Mouse (Mus musculus): ENCODE results near the gene Iqgap1. TPM values are rescaled to one million over a fixed set of nuclear protein-coding genes. Genes with fewer than 3 reads are reported as not detected.

Iqgap1 gene
- polyA plus RNA-seq, 1 experiment from 2014 or later, result 17.5 TPM

DNA sequence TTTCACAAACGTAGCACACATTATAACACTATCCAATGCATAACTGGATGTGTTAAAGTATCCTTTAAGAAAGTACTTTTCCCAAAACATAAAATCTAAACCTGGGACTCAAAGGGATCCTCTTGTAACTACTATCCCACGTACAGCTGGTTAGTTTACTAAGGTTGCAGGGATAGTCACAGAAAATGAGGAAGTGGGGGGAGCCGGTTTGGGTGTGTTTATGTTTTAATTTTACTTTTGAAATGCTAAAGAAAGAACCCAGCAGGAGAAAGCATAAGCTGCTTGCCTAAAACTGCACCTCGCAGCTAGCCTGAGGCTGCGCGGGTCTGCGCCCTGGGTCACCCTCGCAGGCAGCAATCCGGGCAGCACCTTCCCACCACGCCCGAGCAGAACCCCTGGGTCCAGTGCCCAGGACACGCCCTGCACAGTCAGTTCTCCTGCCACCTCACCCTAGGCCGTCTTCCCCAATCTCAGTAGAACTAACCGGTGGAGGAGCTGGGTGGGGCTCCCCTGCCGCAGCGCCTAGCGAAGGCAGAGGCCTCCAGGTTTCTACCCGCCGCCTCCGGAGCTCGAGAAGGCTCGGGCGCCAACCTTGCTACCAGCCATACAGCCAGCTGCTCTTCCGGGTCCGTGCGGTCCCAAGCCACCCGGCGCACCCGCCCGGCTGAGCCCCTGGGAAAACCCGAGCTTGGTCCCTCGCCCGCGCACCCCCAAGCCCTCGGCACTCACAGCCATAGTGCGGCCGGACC, 23.2 kb downstream of the Iqgap1 start:
- Histone ChIP-seq H3K4me1 (ENCODE audit: control insufficient read depth, insufficient read depth, low read length) (peaks cover 9% of the 10 kb centered on the region), H3K27me3 (ENCODE audit: control insufficient read depth, insufficient read depth, low read depth, low read length) (no peaks in the 10 kb centered on the region), H3K4me2 (ENCODE audit: low read length) (peak overlapping the region; percentile 62), H3K4me3 (ENCODE audit: low read depth, low read length) (peak overlapping the region; percentile 94), H3K9me3 (replicated peaks; ENCODE audit: control insufficient read depth, low read length, poor library complexity, severe bottlenecking) (no peaks in the 10 kb centered on the region), H3K9ac (ENCODE audit: low read depth, low read length) (peak overlapping the region; percentile 95), H3K27ac (ENCODE audit: low read length) (peak overlapping the region; percentile 82), H3K36me3 (ENCODE audit: control insufficient read depth, insufficient read depth, low read length) (peaks cover 4% of the 10 kb centered on the region; the same call in 1 of the 2 replicates)
- no peak; the same call in none of the 2 replicates for ATAC-seq
- 1% methylated on average over 37 of the region's 37 CpGs for WGBS

DNA sequence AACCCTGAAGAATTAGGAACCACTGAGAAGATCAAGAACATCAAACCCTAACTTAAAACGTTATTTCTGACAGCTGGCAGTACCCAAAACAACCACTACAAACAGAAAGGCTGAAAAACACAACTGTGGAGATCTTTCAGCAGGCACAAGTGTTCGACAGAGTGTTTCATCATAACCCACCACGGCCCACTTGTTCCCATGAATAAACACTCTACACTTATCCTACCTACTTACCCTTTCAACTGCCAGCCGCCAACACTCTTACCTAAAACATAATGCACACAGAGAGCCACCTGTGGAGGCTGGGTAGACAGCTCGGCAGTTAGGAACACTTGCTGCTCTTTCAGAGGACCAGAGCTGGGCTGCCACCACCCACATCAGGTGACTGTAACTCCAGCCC, 26.5 kb downstream of the Iqgap1 start:
- WGBS, result 90% methylated on average over 5 of the region's 5 CpGs
- H3K27me3 ChIP-seq (ENCODE audit: control insufficient read depth, insufficient read depth, low read depth, low read length), result no peaks in the 10 kb centered on the region
- H3K27ac ChIP-seq (ENCODE audit: low read length), result no peak overlapping the region
- H3K4me2 ChIP-seq (ENCODE audit: low read length), result no peak overlapping the region
- H3K4me3 ChIP-seq (ENCODE audit: low read depth, low read length), result no peak overlapping the region
- H3K9me3 ChIP-seq (replicated peaks; ENCODE audit: control insufficient read depth, low read length, poor library complexity, severe bottlenecking), result no peaks in the 10 kb centered on the region
- H3K4me1 ChIP-seq (ENCODE audit: control insufficient read depth, insufficient read depth, low read length), result peaks cover 9% of the 10 kb centered on the region
- peaks cover 4% of the 10 kb centered on the region; the same call in 1 of the 2 replicates for H3K36me3 ChIP-seq (ENCODE audit: control insufficient read depth, insufficient read depth, low read length)
- no peak for ATAC-seq
- H3K9ac ChIP-seq (ENCODE audit: low read depth, low read length), result no peak overlapping the region

DNA sequence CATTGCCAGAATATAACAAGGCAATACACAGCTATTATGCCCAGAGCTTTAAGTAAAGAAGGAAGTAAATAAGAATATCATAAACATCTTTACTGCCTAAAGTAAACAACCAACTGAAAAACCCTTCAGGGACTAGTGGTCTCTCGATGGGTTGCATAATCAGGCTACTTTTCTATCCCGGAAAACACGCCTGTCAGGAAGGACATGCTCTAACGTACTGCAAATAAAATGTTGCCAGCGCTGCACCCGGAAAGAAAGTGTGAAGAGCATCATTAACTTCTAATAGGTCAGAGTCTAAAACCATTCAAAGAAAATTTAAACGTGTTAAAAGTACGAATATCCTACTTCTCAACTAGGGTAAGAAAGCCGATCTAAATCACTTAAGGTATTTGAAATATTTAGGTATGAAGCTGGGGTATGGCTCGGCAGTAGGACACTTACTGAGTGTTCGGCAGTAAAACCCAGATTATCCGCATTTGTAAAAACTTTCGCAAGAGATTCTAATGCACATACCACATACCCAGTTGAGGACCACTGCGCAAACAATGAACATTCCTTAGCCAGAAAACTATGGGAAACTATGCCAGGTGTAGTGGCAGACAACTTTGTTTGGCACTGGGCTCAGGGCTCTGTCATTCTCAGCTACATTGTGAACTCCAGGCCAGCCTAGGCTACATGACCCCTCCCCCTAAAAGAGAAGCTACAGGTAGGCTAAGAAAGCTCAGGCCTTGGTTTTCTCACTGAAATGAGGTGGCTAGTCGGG, 28.8 kb downstream of the Iqgap1 start:
- Histone ChIP-seq H3K9ac (ENCODE audit: low read depth, low read length) (no peak overlapping the region), H3K4me2 (ENCODE audit: low read length) (no peak overlapping the region), H3K36me3 (ENCODE audit: control insufficient read depth, insufficient read depth, low read length) (peaks cover 8% of the 10 kb centered on the region; the same call in 1 of the 2 replicates), H3K4me1 (ENCODE audit: control insufficient read depth, insufficient read depth, low read length) (peaks cover 5% of the 10 kb centered on the region), H3K27ac (ENCODE audit: low read length) (no peak overlapping the region), H3K9me3 (replicated peaks; ENCODE audit: control insufficient read depth, low read length, poor library complexity, severe bottlenecking) (no peaks in the 10 kb centered on the region), H3K27me3 (ENCODE audit: control insufficient read depth, insufficient read depth, low read depth, low read length) (no peaks in the 10 kb centered on the region), H3K4me3 (ENCODE audit: low read depth, low read length) (no peak overlapping the region)
- no peak for ATAC-seq
- WGBS, result 88% methylated on average over 15 of the region's 15 CpGs

- WGBS, result 96% methylated on average over 6 of the region's 6 CpGs
Observed at GRCm38 (mm10) chr7:80796258-80796657, 29.5 kb downstream of the Iqgap1 start.

GRCm38 (mm10) chr7:80789534-80789933, 36.2 kb downstream of the Iqgap1 start:
- H3K9ac ChIP-seq (ENCODE audit: low read depth, low read length), result no peak overlapping the region
- WGBS, result 84% methylated on average over 5 of the region's 5 CpGs
- ATAC-seq, result no peak
- peaks cover 2% of the 10 kb centered on the region for H3K4me1 ChIP-seq (ENCODE audit: control insufficient read depth, insufficient read depth, low read length)
- no peak overlapping the region for H3K27ac ChIP-seq (ENCODE audit: low read length)
- H3K27me3 ChIP-seq (ENCODE audit: control insufficient read depth, insufficient read depth, low read depth, low read length), result no peaks in the 10 kb centered on the region
- H3K36me3 ChIP-seq (ENCODE audit: control insufficient read depth, insufficient read depth, low read length), result peaks cover 4% of the 10 kb centered on the region; the same call in 1 of the 2 replicates
- H3K9me3 ChIP-seq (replicated peaks; ENCODE audit: control insufficient read depth, low read length, poor library complexity, severe bottlenecking), result no peaks in the 10 kb centered on the region
- H3K4me2 ChIP-seq (ENCODE audit: low read length), result no peak overlapping the region
- H3K4me3 ChIP-seq (ENCODE audit: low read depth, low read length), result no peak overlapping the region

More at GRCm38 (mm10) chr7:80796258-80796657, 29.5 kb downstream of the Iqgap1 start:
- H3K27ac ChIP-seq (ENCODE audit: low read length), result no peak overlapping the region
- no peaks in the 10 kb centered on the region for H3K27me3 ChIP-seq (ENCODE audit: control insufficient read depth, insufficient read depth, low read depth, low read length)
- no peak for ATAC-seq
- no peaks in the 10 kb centered on the region for H3K4me1 ChIP-seq (ENCODE audit: control insufficient read depth, insufficient read depth, low read length)
- no peaks in the 10 kb centered on the region for H3K9me3 ChIP-seq (replicated peaks; ENCODE audit: control insufficient read depth, low read length, poor library complexity, severe bottlenecking)
- peaks cover 8% of the 10 kb centered on the region; the same call in 1 of the 2 replicates for H3K36me3 ChIP-seq (ENCODE audit: control insufficient read depth, insufficient read depth, low read length)
- no peak overlapping the region for H3K4me3 ChIP-seq (ENCODE audit: low read depth, low read length)
- no peak overlapping the region for H3K4me2 ChIP-seq (ENCODE audit: low read length)
- no peak overlapping the region for H3K9ac ChIP-seq (ENCODE audit: low read depth, low read length)

- no peak for ATAC-seq
- Histone ChIP-seq H3K27me3 (ENCODE audit: control insufficient read depth, insufficient read depth, low read depth, low read length) (no peaks in the 10 kb centered on the region), H3K4me2 (ENCODE audit: low read length) (no peak overlapping the region), H3K4me1 (ENCODE audit: control insufficient read depth, insufficient read depth, low read length) (peaks cover 2% of the 10 kb centered on the region), H3K27ac (ENCODE audit: low read length) (no peak overlapping the region), H3K9me3 (replicated peaks; ENCODE audit: control insufficient read depth, low read length, poor library complexity, severe bottlenecking) (no peaks in the 10 kb centered on the region), H3K4me3 (ENCODE audit: low read depth, low read length) (no peak overlapping the region), H3K9ac (ENCODE audit: low read depth, low read length) (no peak overlapping the region), H3K36me3 (ENCODE audit: control insufficient read depth, insufficient read depth, low read length) (peaks cover 4% of the 10 kb centered on the region; the same call in 1 of the 2 replicates)
- 70% methylated on average over 1 of the region's 1 CpGs for WGBS
Observed at GRCm38 (mm10) chr7:80789061-80789460, 36.7 kb downstream of the Iqgap1 start.

DNA sequence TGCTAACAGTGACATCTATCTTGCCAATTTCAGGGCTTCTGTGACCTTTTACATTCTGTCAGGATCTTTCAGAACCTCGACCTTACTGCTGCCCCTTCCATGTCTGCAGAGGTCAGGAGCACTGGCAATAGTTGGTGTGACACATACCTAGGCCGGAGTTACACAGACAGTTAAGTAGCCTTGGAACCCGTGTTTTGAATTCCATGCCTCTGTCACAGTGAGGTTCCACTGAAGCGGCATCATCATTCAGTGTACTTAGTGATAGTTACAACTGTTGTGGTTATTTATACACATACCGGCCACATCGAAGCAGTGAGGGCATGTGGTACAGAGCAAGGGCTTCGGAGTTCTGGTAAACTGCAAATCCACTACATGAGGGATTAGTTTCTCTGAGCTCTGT, 37.8 kb downstream of the Iqgap1 start:
- 87% methylated on average over 7 of the region's 7 CpGs for WGBS
- no peak for ATAC-seq
- no peaks in the 10 kb centered on the region for H3K9me3 ChIP-seq (replicated peaks; ENCODE audit: control insufficient read depth, low read length, poor library complexity, severe bottlenecking)
- H3K4me3 ChIP-seq (ENCODE audit: low read depth, low read length), result no peak overlapping the region
- H3K36me3 ChIP-seq (ENCODE audit: control insufficient read depth, insufficient read depth, low read length), result peaks cover under 1% of the 10 kb centered on the region; the same call in 1 of the 2 replicates
- H3K4me1 ChIP-seq (ENCODE audit: control insufficient read depth, insufficient read depth, low read length), result peaks cover 2% of the 10 kb centered on the region
- no peaks in the 10 kb centered on the region for H3K27me3 ChIP-seq (ENCODE audit: control insufficient read depth, insufficient read depth, low read depth, low read length)
- H3K9ac ChIP-seq (ENCODE audit: low read depth, low read length), result no peak overlapping the region
- no peak overlapping the region for H3K4me2 ChIP-seq (ENCODE audit: low read length)
- no peak overlapping the region for H3K27ac ChIP-seq (ENCODE audit: low read length)

- 85% methylated on average over 6 of the region's 6 CpGs for WGBS
- Histone ChIP-seq H3K4me1 (ENCODE audit: control insufficient read depth, insufficient read depth, low read length) (peaks cover 2% of the 10 kb centered on the region), H3K36me3 (ENCODE audit: control insufficient read depth, insufficient read depth, low read length) (no peaks in the 10 kb centered on the region), H3K27me3 (ENCODE audit: control insufficient read depth, insufficient read depth, low read depth, low read length) (no peaks in the 10 kb centered on the region), H3K9me3 (replicated peaks; ENCODE audit: control insufficient read depth, low read length, poor library complexity, severe bottlenecking) (no peaks in the 10 kb centered on the region), H3K4me3 (ENCODE audit: low read depth, low read length) (no peak overlapping the region), H3K27ac (ENCODE audit: low read length) (no peak overlapping the region), H3K4me2 (ENCODE audit: low read length) (no peak overlapping the region), H3K9ac (ENCODE audit: low read depth, low read length) (no peak overlapping the region)
- ATAC-seq, result no peak
Observed at GRCm38 (mm10) chr7:80786746-80787145, 39.0 kb downstream of the Iqgap1 start.

- Histone ChIP-seq H3K4me1 (ENCODE audit: control insufficient read depth, insufficient read depth, low read length) (no peaks in the 10 kb centered on the region), H3K9ac (ENCODE audit: low read depth, low read length) (no peak overlapping the region), H3K9me3 (replicated peaks; ENCODE audit: control insufficient read depth, low read length, poor library complexity, severe bottlenecking) (no peaks in the 10 kb centered on the region), H3K4me3 (ENCODE audit: low read depth, low read length) (no peak overlapping the region), H3K4me2 (ENCODE audit: low read length) (no peak overlapping the region), H3K27ac (ENCODE audit: low read length) (no peak overlapping the region), H3K27me3 (ENCODE audit: control insufficient read depth, insufficient read depth, low read depth, low read length) (no peaks in the 10 kb centered on the region), H3K36me3 (ENCODE audit: control insufficient read depth, insufficient read depth, low read length) (no peaks in the 10 kb centered on the region)
- no peak for ATAC-seq
- 95% methylated on average over 5 of the region's 5 CpGs for WGBS
Observed at GRCm38 (mm10) chr7:80783841-80784240, 41.9 kb downstream of the Iqgap1 start.
